Mouse (Mus musculus) testis, postnatal 14 days (tissue): ENCODE measurements at regions not wholly inside any gene's neighbourhood (a gene's known extent, or its start where the extent isn't known, plus 50 kb on each side); places are given as distances from the start of the nearest gene placed in this dataset.

Experiments used
- DNase-seq: peaks from one replicate; pipeline ENCODE4 v3.0.0; 2021; ENCODE audit warnings: low spot score

DNA sequence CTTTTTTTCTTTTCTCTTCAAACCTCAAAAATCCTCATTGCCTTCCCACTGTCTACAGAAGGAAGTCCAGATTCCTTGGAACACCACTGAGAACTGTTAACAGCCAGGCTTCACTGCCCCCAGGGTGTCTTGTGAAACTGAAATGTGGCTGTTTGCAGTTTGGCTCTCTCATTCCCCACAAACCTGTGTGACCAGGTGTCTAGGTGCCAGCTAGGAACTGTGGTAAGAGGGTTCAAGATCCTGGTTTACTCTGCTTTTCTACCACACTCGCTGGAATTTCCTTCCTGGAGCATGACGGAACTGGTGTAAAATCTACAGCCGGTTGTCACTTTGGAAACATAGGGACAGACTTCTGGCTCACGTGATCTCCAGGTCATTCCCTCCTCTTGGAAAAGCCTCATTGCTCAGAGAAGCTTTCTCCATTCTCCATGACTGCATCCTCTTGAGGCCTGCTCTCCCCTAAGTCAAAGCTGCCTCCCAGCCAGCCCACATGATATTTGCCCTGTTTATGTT lies 660.2 kb downstream of the Zfp706 start:
- no peak for DNase-seq

DNA sequence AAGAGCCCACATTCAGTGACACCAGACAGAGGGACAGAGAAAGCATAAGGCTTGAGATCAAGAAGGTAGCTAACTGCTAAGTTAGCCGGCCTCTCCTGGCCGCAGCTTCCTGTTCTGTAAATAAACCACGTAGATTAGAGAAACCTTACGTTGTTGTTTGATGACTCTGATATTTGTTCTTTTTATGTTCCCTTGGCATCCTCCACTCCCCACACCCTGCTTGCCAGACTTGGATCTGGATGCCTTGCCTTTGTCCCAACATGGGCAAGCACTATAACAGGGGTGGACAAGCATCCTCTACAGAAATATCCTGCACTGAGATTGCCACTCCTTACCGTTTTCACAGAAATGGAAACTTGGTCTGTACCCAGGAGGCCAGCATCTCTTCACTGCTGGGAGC lies 661.4 kb downstream of the Zfp706 start:
- no peak for DNase-seq

- peak; percentile 42 for DNase-seq
These were observed 662.2 kb downstream of the Zfp706 start for GRCm38 (mm10) chr15:36345413-36345812.

GRCm38 (mm10) chr15:36339971-36340550 lies 667.5 kb downstream of the Zfp706 start:
- no peak for DNase-seq

GRCm38 (mm10) chr15:36338766-36339165 lies 668.8 kb downstream of the Zfp706 start:
- DNase-seq = no peak

- DNase-seq = no peak
These were observed 670.7 kb downstream of the Zfp706 start for GRCm38 (mm10) chr15:36336857-36337256.

GRCm38 (mm10) chr15:36335116-36335515 lies 672.5 kb downstream of the Zfp706 start:
- DNase-seq = no peak

GRCm38 (mm10) chr15:36334436-36335113 lies 673.0 kb downstream of the Zfp706 start:
- DNase-seq = no peak

GRCm38 (mm10) chr15:36333857-36334256 lies 673.7 kb downstream of the Zfp706 start:
- DNase-seq = no peak

GRCm38 (mm10) chr15:36333265-36333664 lies 674.3 kb downstream of the Zfp706 start:
- no peak for DNase-seq
